Mouse (Mus musculus): ENCODE results near the gene Nckipsd.

- TF ChIP-seq POLR2A (IDR thresholded peaks at IDR 0.05; ENCODE audit: insufficient read length, low read depth) (no peak), MYOD1 (IDR thresholded peaks at IDR 0.05; ENCODE audit: control insufficient read depth in 1 of 3, insufficient read length in 2 of 3, low read depth in 2 of 3) (no peak), MAX (IDR thresholded peaks at IDR 0.05; ENCODE audit: low read depth) (no peak), REST (IDR thresholded peaks at IDR 0.05; ENCODE audit: insufficient read depth, insufficient read length) (no peak), CEBPB (IDR thresholded peaks at IDR 0.05; ENCODE audit: insufficient read depth, poor library complexity, severe bottlenecking) (no peak), E2F4 (IDR thresholded peaks at IDR 0.05; ENCODE audit: insufficient read depth) (no peak), USF1 (IDR thresholded peaks at IDR 0.05; ENCODE audit: low read depth) (no peak), MYOG (IDR thresholded peaks at IDR 0.05; ENCODE audit: control insufficient read depth in 1 of 3, insufficient read depth in 1 of 3, insufficient read length in 2 of 3, low read depth in 2 of 3) (no peak), TCF12 (IDR thresholded peaks at IDR 0.05; ENCODE audit: insufficient read depth, poor library complexity, severe bottlenecking) (no peak), POLR2AphosphoS2 (IDR thresholded peaks at IDR 0.05; ENCODE audit: insufficient read length, low read depth) (no peak)
Measured at GRCm38 (mm10) chr9:108781891-108782290, 26.3 kb upstream of the Nckipsd start.
